Mouse (Mus musculus) ES-Bruce4 (cell line): Measurements from ENCODE around the gene Maml3.

ENCODE experiments used
- CTCF ChIP-seq: IDR thresholded peaks from one replicate; pipeline ENCODE4 v1.8.1; 2011; ENCODE audit warnings: low read depth, low read length
- POLR2A ChIP-seq: IDR thresholded peaks from one replicate; pipeline ENCODE4 v1.8.1; 2011; ENCODE audit warnings: low read length; ENCODE audit not compliant: insufficient read depth

GRCm38 (mm10) chr3:51796219-51796828, 308.6 kb downstream of the Maml3 start:
- TF ChIP-seq POLR2A (no peak), CTCF (no peak)
